Mouse (Mus musculus) yolk sac, embryonic 10.5 days (tissue): Measurements from ENCODE around the gene Bcl2l1.

Source experiments
- DNase-seq: peaks from one replicate; pipeline ENCODE4 v3.0.0-alpha.2; 2017; ENCODE audit warnings: low spot score

Bcl2l1 gene

GRCm38 (mm10) chr2:152772231-152772630 is 59.3 kb downstream of the Bcl2l1 start:
- DNase-seq = no peak

GRCm38 (mm10) chr2:152771571-152771970 is 60.0 kb downstream of the Bcl2l1 start:
- DNase-seq = no peak

- DNase-seq = no peak
Measured at GRCm38 (mm10) chr2:152769677-152770076, 61.9 kb downstream of the Bcl2l1 start.

GRCm38 (mm10) chr2:152767618-152768271 is 63.8 kb downstream of the Bcl2l1 start:
- peak; percentile 72 for DNase-seq

GRCm38 (mm10) chr2:152766387-152767123 is 65.0 kb downstream of the Bcl2l1 start:
- peak; percentile 84 for DNase-seq

- DNase-seq = no peak
Measured at GRCm38 (mm10) chr2:152765045-152765674, 66.4 kb downstream of the Bcl2l1 start.

- peak; percentile 34 for DNase-seq
Measured at GRCm38 (mm10) chr2:152764172-152765044, 67.1 kb downstream of the Bcl2l1 start.

GRCm38 (mm10) chr2:152763310-152763709 is 68.2 kb downstream of the Bcl2l1 start:
- DNase-seq = no peak

- no peak for DNase-seq
Measured at GRCm38 (mm10) chr2:152758351-152758750, 73.2 kb downstream of the Bcl2l1 start.

GRCm38 (mm10) chr2:152757478-152757877 is 74.0 kb downstream of the Bcl2l1 start:
- DNase-seq = no peak

- no peak for DNase-seq
Measured at GRCm38 (mm10) chr2:152756474-152757393, 74.8 kb downstream of the Bcl2l1 start.

GRCm38 (mm10) chr2:152753944-152754711 is 77.4 kb downstream of the Bcl2l1 start, which contains the start of gene Cox4i2:
TSS of gene Cox4i2 (plus strand) at chr2:152754173.
- no peak for DNase-seq

GRCm38 (mm10) chr2:152742435-152742834 is 89.1 kb downstream of the Bcl2l1 start:
- DNase-seq = peak; percentile 78

- DNase-seq = peak; percentile 87
Measured at GRCm38 (mm10) chr2:152741153-152742041, 90.1 kb downstream of the Bcl2l1 start.

- no peak for DNase-seq
Measured at GRCm38 (mm10) chr2:152740490-152740889, 91.0 kb downstream of the Bcl2l1 start.

GRCm38 (mm10) chr2:152739842-152740260 is 91.7 kb downstream of the Bcl2l1 start:
- peak; percentile 91 for DNase-seq

- DNase-seq = peak; percentile 91
Measured at GRCm38 (mm10) chr2:152739031-152739841, 92.3 kb downstream of the Bcl2l1 start.

GRCm38 (mm10) chr2:152738341-152738740 is 93.2 kb downstream of the Bcl2l1 start:
- no peak for DNase-seq
